Mouse (Mus musculus) C2C12 (cell line): ENCODE measurements around the gene Olfr767.

Experiments used
- CTCF ChIP-seq: IDR thresholded peaks from one replicate; pipeline ENCODE4 v1.5.1; 2011; ENCODE audit not compliant: control insufficient read depth, insufficient read depth, insufficient read length
- MAX ChIP-seq: IDR thresholded peaks from one replicate; pipeline ENCODE4 v1.6.1; 2011; ENCODE audit warnings: mild to moderate bottlenecking, control low read depth

- TF ChIP-seq CTCF (no peak), MAX (no peak)
Observed at GRCm38 (mm10) chr10:129039796-129040195, 42.9 kb downstream of the Olfr767 start, which contains the start of gene Olfr764-ps1.
